Mouse (Mus musculus) kidney, postnatal 0 days (tissue): Measurements from ENCODE around the gene Ncor2. TPM values are rescaled to one million over a fixed set of nuclear protein-coding genes. Genes with fewer than 3 reads are reported as not detected.

Experiments used
- ATAC-seq: fragments of 200-750 bp; cut with Nextera tagmentation; replicated peaks from 2 replicates; pipeline ENCODE4 v1.8.0; 2017; ENCODE audit warnings: low read depth, moderate number of reproducible peaks, moderate TSS enrichment, moderate library complexity; ENCODE audit not compliant: low FRiP score
- DNase-seq: peaks from one replicate; pipeline ENCODE4 v3.0.0-alpha.2; 2016; ENCODE audit warnings: low spot score
- H3K27ac ChIP-seq: fragments of 300-500 bp; sonication (generic); 2 replicates; pipeline ENCODE4 v1.5.1; 2014; ENCODE audit warnings: mild to moderate bottlenecking
- H3K27me3 ChIP-seq: fragments of 300-500 bp; sonication (generic); 2 replicates; pipeline ENCODE4 v1.6.1; 2014; ENCODE audit warnings: low read length, mixed read lengths; ENCODE audit not compliant: insufficient read depth
- H3K36me3 ChIP-seq: fragments of 300-500 bp; sonication (generic); 2 replicates; pipeline ENCODE4 v1.6.1; 2014; ENCODE audit warnings: low read length, mixed read lengths; ENCODE audit not compliant: insufficient read depth
- H3K4me1 ChIP-seq: fragments of 300-500 bp; sonication (generic); replicated peaks from 2 replicates; pipeline ENCODE4 v1.6.1; 2014; ENCODE audit warnings: antibody characterized with exemption, low read length, mixed read lengths; ENCODE audit not compliant: insufficient read depth
- H3K4me2 ChIP-seq: fragments of 300-500 bp; sonication (generic); 2 replicates; pipeline ENCODE4 v1.6.1; 2014; ENCODE audit warnings: mild to moderate bottlenecking, low read length, moderate library complexity, mixed read lengths
- H3K4me3 ChIP-seq: fragments of 300-500 bp; sonication (generic); replicated peaks from 2 replicates; pipeline ENCODE4 v1.5.1; 2014; ENCODE audit warnings: low read depth, low read length
- H3K9ac ChIP-seq: fragments of 300-500 bp; sonication (generic); 2 replicates; pipeline ENCODE4 v1.6.1; 2014; ENCODE audit warnings: low read depth, low read length
- H3K9me3 ChIP-seq: fragments of 300-500 bp; sonication (generic); replicated peaks from 2 replicates; pipeline ENCODE4 v1.6.1; 2016; ENCODE audit warnings: low read length, inconsistent platforms, mixed read lengths
- CTCF ChIP-seq: IDR thresholded peaks from 2 replicates; pipeline ENCODE4 v1.5.1; 2016; ENCODE audit warnings: antibody characterized with exemption, low read depth, mild to moderate bottlenecking, moderate library complexity
- WGBS: fragments of 180-500 bp; shearing (Covaris S2); extraction: QIAGEN DNeasy Blood & Tissue Kit; methylation state at CpG from one replicate; pipeline ENCODE4 v1.1.7; 2014; 5-methylcytosine and 5-hydroxymethylcytosine counted together
- polyA plus RNA-seq: library from polyadenylated mRNA; unstranded; fragments of >200 nt; fragmentation: Nextera tagmentation; extraction: Ambion mirVana; gene quantifications from 2 replicates; pipeline ENCODE4 v1.2.1, GENCODE M21; 2015

The Ncor2 gene
- polyA plus RNA-seq, 1 experiment from 2014 or later, result 14.6 TPM

DNA sequence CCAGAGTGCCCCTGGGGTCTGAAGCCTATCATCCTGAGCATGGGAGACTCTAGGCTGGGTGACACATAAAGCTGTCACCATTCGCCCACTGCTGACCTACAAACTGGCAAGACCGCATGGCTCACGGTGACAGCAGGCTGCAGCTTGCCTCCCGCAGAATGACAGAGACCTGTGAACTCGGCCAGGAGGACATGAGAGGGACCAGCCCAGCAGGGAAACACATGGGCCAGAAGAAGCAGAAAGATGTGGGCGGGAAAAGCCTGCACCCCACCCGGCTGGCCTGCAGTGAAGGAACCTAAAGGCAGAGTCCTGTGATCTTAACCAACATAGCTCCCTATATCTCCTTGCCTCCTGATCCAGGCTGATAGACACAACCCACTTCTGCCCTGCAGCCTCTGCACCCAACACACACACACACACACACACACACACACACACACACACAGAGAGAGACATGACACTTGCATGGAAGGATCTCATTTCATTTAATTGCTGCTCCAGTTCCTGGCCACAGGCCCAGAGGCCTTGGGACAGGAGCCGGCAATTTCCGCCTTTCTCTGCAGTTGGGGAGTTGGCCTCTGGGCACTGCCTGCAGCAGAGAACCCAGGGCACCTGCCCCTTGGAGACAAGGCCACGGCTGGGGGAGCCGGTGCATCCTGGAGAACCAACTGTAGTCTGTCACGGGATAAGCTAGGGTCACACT, 14.4 kb downstream of the Ncor2 start:
- H3K4me1 ChIP-seq, result peaks cover 60% of the 10 kb centered on the region
- H3K36me3 ChIP-seq, result no peaks in the 10 kb centered on the region
- no peaks in the 10 kb centered on the region for H3K27me3 ChIP-seq
- TF ChIP-seq CTCF, result no peak
- no peak overlapping the region for H3K4me3 ChIP-seq
- no peak overlapping the region for H3K4me2 ChIP-seq
- no peaks in the 10 kb centered on the region for H3K9me3 ChIP-seq
- WGBS, result 16% methylated on average over 12 of the region's 12 CpGs
- peak overlapping the region; percentile 78 for H3K27ac ChIP-seq
- peak; percentile 64 for ATAC-seq
- peak; percentile 90 for DNase-seq
- no peak overlapping the region for H3K9ac ChIP-seq

DNA sequence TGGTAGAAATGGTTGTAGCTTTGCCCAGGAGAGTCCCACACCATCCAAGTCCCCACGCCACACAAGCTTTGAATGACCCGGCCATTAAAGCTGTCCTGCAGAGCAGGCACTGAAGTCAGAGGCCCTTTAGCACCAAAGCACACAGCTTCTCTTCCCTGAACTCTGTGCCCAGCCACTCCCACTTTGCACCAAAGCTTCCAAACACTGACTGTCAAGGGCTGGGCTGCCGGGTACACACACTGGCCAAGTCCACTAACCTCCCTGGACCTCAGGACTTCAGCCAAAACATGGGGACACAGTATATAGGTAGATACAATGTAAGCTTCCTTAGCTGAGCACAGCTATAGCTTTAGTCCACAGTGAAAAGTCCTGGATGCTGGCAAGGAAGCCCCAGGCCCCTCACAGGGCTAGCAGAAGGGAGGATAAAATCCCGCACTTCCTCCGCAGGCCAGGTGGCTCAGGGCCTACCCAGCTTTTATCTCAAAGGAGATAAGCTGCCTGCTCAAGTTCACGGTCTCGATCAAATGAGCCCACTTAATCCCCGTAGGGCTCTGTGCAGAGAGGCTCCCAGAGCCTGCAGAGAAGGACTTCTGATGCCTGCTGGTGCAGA, 15.5 kb downstream of the Ncor2 start:
- Histone ChIP-seq H3K9me3 (no peaks in the 10 kb centered on the region), H3K4me2 (no peak overlapping the region), H3K4me1 (peaks cover 62% of the 10 kb centered on the region), H3K4me3 (no peak overlapping the region), H3K36me3 (no peaks in the 10 kb centered on the region), H3K27me3 (no peaks in the 10 kb centered on the region), H3K9ac (no peak overlapping the region), H3K27ac (no peak overlapping the region)
- TF ChIP-seq CTCF, result no peak
- 38% methylated on average over 8 of the region's 8 CpGs for WGBS
- DNase-seq (no peak), ATAC-seq (no peak)

DNA sequence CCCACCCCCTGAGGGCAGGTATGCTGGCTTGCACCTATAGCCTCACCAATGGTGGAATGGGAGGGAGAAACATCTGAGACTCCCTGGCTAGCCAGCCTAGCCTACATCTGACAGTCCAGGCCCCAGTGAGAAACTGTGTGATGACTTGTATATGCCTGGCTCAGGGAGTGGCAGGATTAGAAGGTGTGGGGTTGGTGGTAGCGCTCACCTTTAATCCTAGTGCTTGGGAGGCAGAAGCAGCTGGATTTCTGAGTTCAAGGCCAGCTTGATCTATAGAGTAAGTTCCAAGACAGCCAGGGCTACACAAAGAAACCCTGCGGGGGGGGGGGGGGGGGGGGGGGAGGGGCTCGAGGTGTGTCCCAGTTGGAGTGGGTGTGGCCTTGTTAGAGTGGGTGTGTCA, 16.6 kb downstream of the Ncor2 start:
- Histone ChIP-seq H3K9ac (no peak overlapping the region), H3K27me3 (no peaks in the 10 kb centered on the region), H3K9me3 (no peaks in the 10 kb centered on the region), H3K4me2 (no peak overlapping the region), H3K36me3 (no peaks in the 10 kb centered on the region), H3K27ac (no peak overlapping the region), H3K4me1 (peaks cover 73% of the 10 kb centered on the region), H3K4me3 (no peak overlapping the region)
- no peak for DNase-seq
- 44% methylated on average over 3 of the region's 3 CpGs for WGBS
- no peak for TF ChIP-seq CTCF
- ATAC-seq, result no peak

DNA sequence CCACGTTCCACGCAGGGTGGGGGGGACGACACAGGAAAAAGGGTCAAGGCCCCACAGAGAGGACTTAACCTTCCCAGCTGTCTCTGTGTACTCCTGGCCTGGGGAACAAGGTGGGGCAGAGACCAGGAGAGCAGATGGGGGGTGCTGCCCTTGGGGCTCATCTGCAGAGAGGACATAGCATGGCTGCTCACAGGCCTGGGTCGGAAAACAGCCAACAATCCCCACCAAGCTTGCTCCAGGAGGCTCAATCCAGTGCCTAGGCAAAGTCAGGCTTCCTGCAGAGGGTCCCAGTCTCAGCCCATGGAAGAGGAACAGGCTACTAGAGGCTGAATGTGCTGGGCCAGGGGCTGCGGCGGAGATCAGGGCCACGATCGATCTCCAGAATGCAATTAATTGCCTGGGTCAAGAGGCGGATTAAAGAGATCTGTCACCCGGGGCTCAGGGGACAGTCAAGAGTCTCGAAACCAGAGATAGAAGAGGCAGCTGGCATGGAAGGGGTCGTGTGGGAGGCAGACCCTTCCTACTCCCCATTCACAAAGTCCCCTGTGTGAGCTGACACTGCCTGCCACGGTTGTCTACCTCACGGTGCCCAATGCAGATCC, 19.1 kb downstream of the Ncor2 start:
- Histone ChIP-seq H3K36me3 (no peaks in the 10 kb centered on the region), H3K4me1 (peaks cover 68% of the 10 kb centered on the region), H3K4me2 (no peak overlapping the region), H3K4me3 (no peak overlapping the region), H3K9me3 (no peaks in the 10 kb centered on the region), H3K27me3 (no peaks in the 10 kb centered on the region), H3K9ac (peak overlapping the region; percentile 24; the same call in 1 of the 2 replicates), H3K27ac (no peak overlapping the region)
- ATAC-seq, result no peak
- no peak for DNase-seq
- TF ChIP-seq CTCF, result no peak
- WGBS, result 40% methylated on average over 14 of the region's 14 CpGs

DNA sequence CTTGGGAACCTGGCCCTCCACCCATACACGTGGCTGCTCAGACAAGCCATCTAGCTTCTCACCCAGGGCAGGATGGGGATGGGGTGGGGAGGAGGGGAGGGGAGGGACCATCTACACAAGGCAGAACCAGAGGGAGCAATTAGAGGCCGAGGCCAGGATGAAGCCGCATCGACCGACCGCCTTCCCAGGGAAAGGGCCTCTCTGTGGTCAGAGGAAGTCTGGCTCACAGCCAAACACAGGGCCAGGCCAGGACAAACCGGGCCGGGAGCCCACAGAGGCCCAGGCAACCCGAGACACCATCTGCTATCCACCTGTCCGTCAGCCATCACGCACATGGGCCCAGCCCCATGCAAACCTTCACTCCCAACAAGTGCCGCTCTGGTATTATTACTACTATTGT, 19.7 kb downstream of the Ncor2 start:
- DNase-seq (peak; percentile 83), ATAC-seq (peak; percentile 50)
- peak overlapping the region; percentile 24; the same call in 1 of the 2 replicates for H3K9ac ChIP-seq
- no peaks in the 10 kb centered on the region for H3K27me3 ChIP-seq
- H3K27ac ChIP-seq, result peak overlapping the region; percentile 70
- H3K9me3 ChIP-seq, result no peaks in the 10 kb centered on the region
- H3K4me2 ChIP-seq, result peak overlapping the region; percentile 35; the same call in 1 of the 2 replicates
- no peaks in the 10 kb centered on the region for H3K36me3 ChIP-seq
- no peak for TF ChIP-seq CTCF
- peaks cover 67% of the 10 kb centered on the region for H3K4me1 ChIP-seq
- 4% methylated on average over 12 of the region's 12 CpGs for WGBS
- no peak overlapping the region for H3K4me3 ChIP-seq

DNA sequence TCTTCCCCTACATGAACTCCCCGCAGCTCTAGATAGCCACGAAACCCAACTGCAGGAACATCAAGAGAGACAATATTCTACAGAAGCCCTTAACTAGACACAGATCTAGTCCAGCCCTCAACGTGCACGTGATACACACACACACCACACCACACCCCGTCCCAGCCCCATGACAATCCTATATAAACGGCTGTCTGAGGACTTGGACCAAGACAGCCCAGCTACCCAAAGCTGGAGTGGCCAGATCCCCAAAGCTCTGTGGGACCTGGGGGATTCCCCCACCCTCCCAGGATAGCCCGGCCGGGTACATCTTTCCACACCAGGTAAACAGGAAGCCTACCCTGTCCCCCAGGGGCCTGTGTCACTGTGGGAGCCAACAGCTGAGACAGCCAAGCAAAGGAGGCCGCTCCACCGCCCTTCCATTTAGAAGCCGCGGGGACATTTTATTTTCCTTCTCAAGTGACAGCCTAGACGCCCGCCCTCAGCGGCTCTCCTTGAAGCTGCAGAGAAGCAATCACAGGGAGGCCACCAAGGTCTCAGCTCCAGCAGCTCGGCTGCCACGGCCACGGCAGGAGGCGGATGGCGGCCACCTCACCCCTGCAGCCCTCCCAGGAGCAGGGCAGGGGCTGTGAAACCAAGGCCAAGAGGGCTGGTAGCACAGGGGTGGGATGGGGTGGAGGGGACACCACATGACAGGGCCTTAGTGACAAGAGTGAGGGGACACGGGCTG, 20.6 kb downstream of the Ncor2 start:
- TF ChIP-seq CTCF, result no peak
- ATAC-seq (no peak), DNase-seq (peak; percentile 88)
- Histone ChIP-seq H3K4me2 (peak overlapping the region; percentile 35), H3K9me3 (no peaks in the 10 kb centered on the region), H3K36me3 (no peaks in the 10 kb centered on the region), H3K4me3 (no peak overlapping the region), H3K27ac (peak overlapping the region; percentile 70), H3K27me3 (no peaks in the 10 kb centered on the region), H3K4me1 (peaks cover 58% of the 10 kb centered on the region), H3K9ac (no peak overlapping the region)
- WGBS, result 9% methylated on average over 21 of the region's 21 CpGs
